Mouse (Mus musculus) heart, adult 2 months (tissue): ENCODE measurements around the gene Elp6. TPM values are rescaled to one million over a fixed set of nuclear protein-coding genes. Genes with fewer than 3 reads are reported as not detected.

ENCODE experiments used
- DNase-seq, 2 experiments: peaks; one replicate each; pipeline ENCODE4 v3.0.0; 2021
- H3K27ac ChIP-seq: fragments of 200-600 bp; 2 replicates; pipeline ENCODE4 v1.8.1; 2022
- H3K27me3 ChIP-seq: fragments of 200-500 bp; 2 replicates; pipeline ENCODE4 v1.6.1; 2012; ENCODE audit warnings: mild to moderate bottlenecking, low read length, inconsistent platforms, mixed read lengths; ENCODE audit not compliant: control insufficient read depth, insufficient read depth
- H3K36me3 ChIP-seq: fragments of 200-500 bp; 2 replicates; pipeline ENCODE4 v1.6.1; 2012; ENCODE audit warnings: low read length, inconsistent platforms; ENCODE audit not compliant: control insufficient read depth, insufficient read depth
- H3K4me1 ChIP-seq: fragments of 200-500 bp; 2 replicates; pipeline ENCODE4 v1.6.1; 2011; ENCODE audit warnings: low read length; ENCODE audit not compliant: control insufficient read depth, insufficient read depth
- H3K4me3 ChIP-seq: fragments of 200-600 bp; 2 replicates; pipeline ENCODE4 v1.8.1; 2022
- H3K79me2 ChIP-seq: fragments of 200-500 bp; replicated peaks from 2 replicates; pipeline ENCODE4 v1.6.1; 2012; ENCODE audit warnings: mild to moderate bottlenecking, inconsistent platforms, low read length, moderate library complexity, mixed read lengths; ENCODE audit not compliant: control insufficient read depth, insufficient read depth
- H3K9ac ChIP-seq: fragments of 200-500 bp; 2 replicates; pipeline ENCODE4 v1.6.1; 2012; ENCODE audit warnings: low read depth, mild to moderate bottlenecking, control low read depth, inconsistent platforms, low read length, mixed read lengths
- CTCF ChIP-seq: fragments of 200-600 bp; IDR thresholded peaks from 2 replicates; pipeline ENCODE4 v1.8.1; 2022; ENCODE audit warnings: antibody characterized with exemption, mild to moderate bottlenecking, moderate library complexity
- EP300 ChIP-seq: fragments of 200-500 bp; IDR thresholded peaks from 2 replicates; pipeline ENCODE4 v1.6.1; 2011; ENCODE audit warnings: low read depth, low read length, control low read depth; ENCODE audit not compliant: insufficient read depth
- POLR2A ChIP-seq: fragments of 200-500 bp; IDR thresholded peaks from 2 replicates; pipeline ENCODE4 v1.6.1; 2011; ENCODE audit warnings: mild to moderate bottlenecking, low read depth, low read length, control low read depth; ENCODE audit not compliant: insufficient read depth
- WGBS: fragments of 180-500 bp; shearing (Covaris S2); methylation state at CpG from one replicate; pipeline ENCODE4 v1.1.7; 2018; 5-methylcytosine and 5-hydroxymethylcytosine counted together
- intact Hi-C: fragments of 180-260 bp; cut with DNase I; formaldehyde crosslinking; loops from one replicate; pipeline ENCODE4 v1.15.1; 2025
- long read RNA-seq: library from polyadenylated mRNA; stranded (forward); transcript quantifications from one replicate; pipeline ENCODE4 v2.0.0, GENCODE M21; 2021
- polyA plus RNA-seq: library from polyadenylated mRNA; depleted of rRNA; stranded (reverse); fragments of >200 nt; gene quantifications from 2 replicates; pipeline ENCODE4 v1.2.3, GENCODE M21; 2012; rRNA removed
- total RNA-seq, 2 experiments: library from RNA; stranded (reverse); gene quantifications; 2 replicates each; pipeline ENCODE4 v1.2.3; 2021

The Elp6 gene
- total RNA-seq = 1 to 10 TPM; 2.2 to 2.3 TPM
- polyA plus RNA-seq = 4.5 and 4.7 TPM in 2 replicates
- long read RNA-seq, partial matches to known transcripts = 1 of 3 reads
- long read RNA-seq, other reads (novel, unspliced or antisense) = 1 of 3 reads

DNA sequence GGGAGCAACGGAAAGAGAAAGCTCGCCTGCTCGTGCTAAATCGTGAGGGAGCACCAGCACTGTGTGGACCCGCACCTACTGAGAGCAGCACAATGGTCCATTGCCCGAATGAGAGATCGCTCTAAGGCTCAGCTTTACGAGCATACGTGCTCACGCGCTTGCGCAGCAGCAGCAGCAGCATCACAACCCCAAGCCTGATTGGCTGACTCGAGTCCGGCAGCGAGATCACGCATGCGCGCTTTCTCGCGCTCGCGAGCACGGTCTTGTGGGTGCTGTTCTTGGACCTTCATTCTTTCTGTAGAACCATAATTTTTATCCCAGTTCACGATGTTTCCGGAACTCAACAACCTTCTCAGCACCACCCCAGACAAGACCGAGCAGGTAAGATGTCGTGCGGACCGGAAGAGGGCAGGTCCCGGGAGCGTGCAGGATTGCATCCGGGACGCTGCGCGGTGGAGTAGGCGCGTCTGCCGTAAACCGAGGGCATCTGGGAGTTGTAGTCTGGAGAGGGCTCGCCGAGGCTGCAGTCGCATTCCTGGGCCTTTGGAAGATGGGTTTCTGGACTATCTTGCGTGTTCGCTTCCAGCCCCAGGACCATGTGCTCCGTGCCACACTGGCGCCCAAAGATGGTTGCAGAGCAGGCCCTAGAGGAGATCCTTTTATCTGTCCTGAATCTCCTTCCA is at the start of gene Elp6:
Elp6 (plus strand) TSS at position 205 of the 683 bp plus-strand sequence.
- H3K27ac ChIP-seq = peak within 1 kb of the TSS; percentile 97
- under 1% methylated on average over 46 of the region's 46 CpGs for WGBS
- intact Hi-C loops = loop anchor here (2.0 kb wide), 1 partner anchor 28 kb away; the partner anchor contains the start of gene Scap
- 0 out of 2 replicates have a peak, but pooled peaks have one; percentile 13 for TF ChIP-seq CTCF
- 0 out of 2 replicates have a peak, but pooled peaks have one; percentile 51 for TF ChIP-seq EP300
- TF ChIP-seq POLR2A = peak; percentile 99
- H3K27me3 ChIP-seq = no peaks in the 10 kb centered on the region
- DNase-seq = peak; percentile 92 to 95
- H3K4me3 ChIP-seq = peak within 1 kb of the TSS; percentile 92
- peak within 1 kb of the TSS; percentile 69 for H3K9ac ChIP-seq
- H3K36me3 ChIP-seq = no peaks in the 10 kb centered on the region
- H3K4me1 ChIP-seq = peaks cover 2% of the 10 kb centered on the region
- no peaks in the 10 kb centered on the region; the same call in 1 of the 2 replicates for H3K79me2 ChIP-seq

DNA sequence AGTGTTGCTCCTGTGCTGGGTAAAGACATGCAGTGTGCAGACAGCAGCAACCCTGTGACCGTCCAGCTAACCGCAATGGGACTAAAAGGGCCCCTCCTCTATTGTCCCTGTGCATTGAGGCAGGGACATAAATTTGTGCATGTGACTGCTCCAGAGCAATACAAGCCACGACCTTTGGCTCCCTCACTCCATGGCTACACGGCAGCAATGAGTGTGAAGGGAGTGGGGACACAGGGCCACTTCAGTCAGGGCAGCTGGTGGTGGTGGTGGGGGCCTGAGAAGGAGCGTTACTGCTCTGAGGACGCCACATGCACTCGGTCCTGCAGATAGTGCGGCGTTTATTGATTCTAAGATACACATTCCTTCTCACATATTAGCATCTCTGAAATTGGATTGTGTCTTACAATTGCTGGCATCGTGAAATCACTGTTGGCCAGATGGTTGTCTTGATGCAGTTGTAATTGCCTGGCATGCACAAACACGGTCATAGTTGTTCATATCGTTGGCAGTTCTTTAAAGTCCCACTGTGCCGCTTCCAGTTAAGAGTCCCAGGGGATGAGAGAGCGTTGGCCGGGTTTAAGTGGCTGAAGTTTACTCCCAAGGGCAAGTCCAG is 49.5 kb upstream of the Elp6 start:
- H3K27ac ChIP-seq = no peak overlapping the region
- no peaks in the 10 kb centered on the region for H3K27me3 ChIP-seq
- TF ChIP-seq CTCF (no peak), EP300 (no peak), POLR2A (no peak)
- H3K4me3 ChIP-seq = no peak overlapping the region
- WGBS = 67% methylated on average over 15 of the region's 15 CpGs
- H3K9ac ChIP-seq = no peak overlapping the region
- no peaks in the 10 kb centered on the region for H3K36me3 ChIP-seq
- intact Hi-C loops = no loop called here
- no peaks in the 10 kb centered on the region for H3K4me1 ChIP-seq
- H3K79me2 ChIP-seq = no peaks in the 10 kb centered on the region
- DNase-seq = no peak

DNA sequence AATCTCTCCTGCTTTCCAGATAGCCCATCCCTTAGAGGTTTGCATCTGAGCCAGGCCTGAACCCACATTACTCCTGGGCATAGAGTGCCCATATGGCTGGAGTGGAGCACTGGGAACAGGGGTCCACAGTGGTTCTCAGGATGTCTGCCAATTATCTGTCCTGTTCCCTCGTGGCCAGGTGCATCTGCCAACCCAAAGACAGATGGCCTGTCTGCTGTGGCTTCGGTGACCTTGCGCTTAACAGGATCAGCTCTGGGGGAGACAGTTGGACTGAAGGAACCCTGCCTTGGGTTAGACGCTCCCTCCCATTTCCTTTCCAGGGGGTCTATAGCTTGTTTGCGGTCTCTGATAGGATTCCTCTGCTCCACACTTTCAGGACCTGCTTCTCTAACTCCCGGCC is 46.3 kb upstream of the Elp6 start:
- no peak for DNase-seq
- H3K9ac ChIP-seq = no peak overlapping the region
- 76% methylated on average over 6 of the region's 6 CpGs for WGBS
- H3K36me3 ChIP-seq = no peaks in the 10 kb centered on the region
- no peaks in the 10 kb centered on the region for H3K79me2 ChIP-seq
- TF ChIP-seq EP300 (no peak), CTCF (no peak), POLR2A (no peak)
- no peak overlapping the region for H3K4me3 ChIP-seq
- intact Hi-C loops = no loop called here
- H3K4me1 ChIP-seq = no peaks in the 10 kb centered on the region
- no peaks in the 10 kb centered on the region for H3K27me3 ChIP-seq
- H3K27ac ChIP-seq = no peak overlapping the region

DNA sequence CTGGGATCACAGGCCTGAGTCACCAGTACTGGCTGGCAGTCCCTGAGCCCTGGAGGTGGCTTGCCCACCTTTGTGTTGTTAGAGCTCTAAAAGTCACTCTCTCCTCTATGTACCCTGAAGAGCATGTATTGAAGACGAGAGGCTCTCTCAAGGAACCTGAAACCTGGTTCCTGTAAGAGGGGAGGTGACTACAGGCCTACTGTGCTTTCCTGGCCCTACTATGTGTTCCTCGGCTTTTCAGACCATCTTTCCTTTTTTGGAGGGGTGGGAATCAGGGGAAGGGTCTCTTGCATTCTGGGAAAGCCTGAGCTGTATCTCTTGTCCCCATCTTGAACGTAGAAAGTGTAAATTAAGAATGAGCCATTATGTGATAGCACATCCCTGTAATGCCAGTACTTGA is 45.9 kb upstream of the Elp6 start:
- Histone ChIP-seq H3K27me3 (no peaks in the 10 kb centered on the region), H3K4me3 (no peak overlapping the region), H3K79me2 (no peaks in the 10 kb centered on the region), H3K36me3 (no peaks in the 10 kb centered on the region), H3K27ac (no peak overlapping the region), H3K9ac (no peak overlapping the region), H3K4me1 (no peaks in the 10 kb centered on the region)
- DNase-seq = no peak
- no peak for TF ChIP-seq EP300
- no peak for TF ChIP-seq POLR2A
- TF ChIP-seq CTCF = no peak
- intact Hi-C loops = no loop called here
- 78% methylated on average over 3 of the region's 3 CpGs for WGBS

DNA sequence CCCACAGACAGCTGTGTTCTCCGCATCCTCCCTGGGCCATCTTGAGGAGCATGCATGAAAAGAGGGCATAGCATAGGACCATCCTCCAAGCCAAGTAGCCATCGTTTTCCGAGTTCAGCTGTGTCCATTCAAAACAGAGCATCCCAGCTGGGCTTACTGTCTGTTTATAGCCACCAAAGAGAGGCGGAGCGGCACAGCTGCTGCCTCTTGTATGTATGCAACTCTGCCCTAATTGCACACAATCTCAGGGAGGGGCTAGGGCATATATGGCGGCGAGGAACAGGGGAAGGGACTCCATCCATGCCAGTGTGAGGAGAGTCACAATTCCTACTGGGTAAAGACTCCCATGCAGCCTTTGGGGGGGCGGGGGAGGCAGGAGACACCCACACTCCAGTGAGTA is 41.8 kb upstream of the Elp6 start:
- H3K4me1 ChIP-seq = no peaks in the 10 kb centered on the region
- intact Hi-C loops = no loop called here
- H3K4me3 ChIP-seq = no peak overlapping the region
- DNase-seq = no peak
- WGBS = 85% methylated on average over 8 of the region's 8 CpGs
- no peaks in the 10 kb centered on the region for H3K36me3 ChIP-seq
- H3K79me2 ChIP-seq = no peaks in the 10 kb centered on the region
- no peaks in the 10 kb centered on the region for H3K27me3 ChIP-seq
- H3K9ac ChIP-seq = no peak overlapping the region
- H3K27ac ChIP-seq = no peak overlapping the region
- no peak for TF ChIP-seq EP300
- no peak for TF ChIP-seq CTCF
- no peak for TF ChIP-seq POLR2A

DNA sequence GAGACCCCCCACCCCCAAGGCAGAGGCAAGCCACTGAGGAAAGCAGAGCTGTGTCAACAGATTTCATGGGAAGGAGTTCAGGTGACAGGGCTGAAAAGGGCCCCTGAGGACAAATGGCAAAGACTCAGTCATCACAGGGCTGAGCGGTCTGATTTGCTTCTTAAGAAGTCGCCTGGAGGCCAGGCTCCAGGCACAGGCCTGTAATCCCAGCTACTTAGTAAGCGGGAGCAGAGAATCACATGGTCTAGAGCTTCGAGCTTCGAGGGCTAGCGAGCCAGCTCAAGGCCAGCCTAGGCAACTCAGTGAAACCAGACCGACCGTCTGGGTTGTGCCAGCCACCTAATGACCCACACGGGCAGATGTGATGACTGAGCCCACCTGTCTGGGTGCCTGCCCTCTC is 40.0 kb upstream of the Elp6 start:
- Histone ChIP-seq H3K79me2 (no peaks in the 10 kb centered on the region), H3K4me3 (no peak overlapping the region), H3K27ac (no peak overlapping the region), H3K9ac (no peak overlapping the region), H3K27me3 (no peaks in the 10 kb centered on the region), H3K4me1 (no peaks in the 10 kb centered on the region), H3K36me3 (no peaks in the 10 kb centered on the region)
- no peak for DNase-seq
- WGBS = 84% methylated on average over 9 of the region's 9 CpGs
- intact Hi-C loops = no loop called here
- TF ChIP-seq CTCF = no peak
- no peak for TF ChIP-seq EP300
